Mouse (Mus musculus): ENCODE results near the gene Pheta1.

DNA sequence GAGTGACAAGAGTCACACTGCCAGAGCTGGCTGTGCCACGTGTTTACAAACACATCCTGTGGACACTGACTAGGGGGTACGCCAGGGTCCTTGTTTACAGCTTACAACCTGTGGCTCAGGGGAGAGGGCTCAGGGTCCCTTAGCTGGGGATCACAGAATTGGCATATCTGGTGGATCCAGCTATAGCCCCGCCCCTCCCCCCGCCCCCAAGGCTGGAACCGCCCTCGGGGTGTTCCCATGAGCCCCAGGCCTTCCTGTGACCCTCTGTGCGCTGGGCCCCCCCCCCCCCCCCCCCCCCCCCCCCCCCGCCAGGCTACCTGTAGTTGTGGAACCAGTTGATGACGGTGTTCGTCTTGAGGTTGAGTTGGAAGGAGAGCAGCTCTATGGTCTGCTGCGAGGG, 15.5 kb downstream of the Pheta1 start:
- TF ChIP-seq ZMIZ1 (IDR thresholded peaks at IDR 0.05; ENCODE audit: low read depth, low read length) (no peak), CTCF (IDR thresholded peaks at IDR 0.05 in 2 of 3, conservative IDR thresholded peaks at IDR 0.05 in 1 of 3; ENCODE audit: control insufficient read depth in 1 of 3, insufficient read depth in 1 of 3, low read depth in 2 of 3, low read length in 3 of 3, poor library complexity in 1 of 3, severe bottlenecking in 1 of 3) (no peak), EP300 (IDR thresholded peaks at IDR 0.05; ENCODE audit: low read depth in 1 of 2, low read length in 2 of 2) (no peak), ZNF384 (IDR thresholded peaks at IDR 0.05; ENCODE audit: low read depth, low read length) (no peak), TAL1 (IDR thresholded peaks at IDR 0.05; ENCODE audit: low read length) (no peak), RAD21 (IDR thresholded peaks at IDR 0.05; ENCODE audit: low read depth, low read length) (no peak), GATA1 (IDR thresholded peaks at IDR 0.05; ENCODE audit: low read depth, low read length) (no peak), CHD1 (IDR thresholded peaks at IDR 0.05; ENCODE audit: low read depth, low read length) (no peak), NRF1 (IDR thresholded peaks at IDR 0.05; ENCODE audit: insufficient read depth, low read depth, low read length, poor library complexity, severe bottlenecking) (no peak), MEF2A (IDR thresholded peaks at IDR 0.05; ENCODE audit: extremely low read depth, insufficient replicate concordance, low read depth, low read length, poor library complexity, severe bottlenecking) (no peak)
